Mouse (Mus musculus) liver, embryonic 14.5 days (tissue): Measurements from ENCODE around the gene Mcoln2. TPM values are rescaled to one million over a fixed set of nuclear protein-coding genes. Genes with fewer than 3 reads are reported as not detected.

Experiments
- ATAC-seq: fragments of 200-750 bp; cut with Nextera tagmentation; 2 replicates; pipeline ENCODE4 v1.8.0; 2017; ENCODE audit warnings: moderate number of reproducible peaks, mild to moderate bottlenecking, moderate library complexity; ENCODE audit not compliant: insufficient read depth
- DNase-seq, 3 experiments: peaks; one replicate each; pipeline ENCODE4 v3.0.0-alpha.2; 2012 to 2013; ENCODE audit warnings: low read depth in 3 of 3, low spot score in 3 of 3
- H3K27ac ChIP-seq: fragments of 300-500 bp; sonication (generic); 2 replicates; pipeline ENCODE4 v1.5.1; 2014; ENCODE audit warnings: moderate library complexity, mild to moderate bottlenecking, control low read depth, inconsistent platforms
- H3K27me3 ChIP-seq: fragments of 300-500 bp; sonication (generic); 2 replicates; pipeline ENCODE4 v1.6.1; 2014; ENCODE audit warnings: mild to moderate bottlenecking, low read length, moderate library complexity; ENCODE audit not compliant: control insufficient read depth, insufficient read depth
- H3K36me3 ChIP-seq: fragments of 300-500 bp; sonication (generic); replicated peaks from 2 replicates; pipeline ENCODE4 v1.6.1; 2014; ENCODE audit warnings: low read depth; ENCODE audit not compliant: control insufficient read depth, insufficient read depth
- H3K4me1 ChIP-seq, 2 experiments: fragments of 200-500 bp in 1 of 2; fragments of 300-500 bp in 1 of 2; sonication (generic) in 1 of 2; replicated peaks; 2 replicates each; pipeline ENCODE4 v1.6.1; 2012 to 2014; ENCODE audit warnings: antibody characterized with exemption in 1 of 2, inconsistent platforms in 1 of 2, low read length in 1 of 2; ENCODE audit not compliant: control insufficient read depth in 2 of 2, insufficient read depth in 2 of 2
- H3K4me2 ChIP-seq: fragments of 300-500 bp; sonication (generic); 2 replicates; pipeline ENCODE4 v1.6.1; 2014; ENCODE audit warnings: low read depth, mild to moderate bottlenecking, control low read depth, moderate library complexity
- H3K4me3 ChIP-seq, 2 experiments: fragments of 200-500 bp in 1 of 2; fragments of 300-500 bp in 1 of 2; sonication (generic) in 1 of 2; 2 replicates each; pipeline ENCODE4 v1.5.1; 2012 to 2014; ENCODE audit warnings: low read depth in 2 of 2, low read length in 2 of 2, mild to moderate bottlenecking in 2 of 2, control low read depth in 1 of 2, inconsistent platforms in 1 of 2, moderate library complexity in 1 of 2; ENCODE audit not compliant: insufficient read depth in 1 of 2
- H3K9ac ChIP-seq: fragments of 300-500 bp; sonication (generic); replicated peaks from 2 replicates; pipeline ENCODE4 v1.6.1; 2014; ENCODE audit warnings: mild to moderate bottlenecking, control low read depth, moderate library complexity
- H3K9me3 ChIP-seq: fragments of 300-500 bp; sonication (generic); 2 replicates; pipeline ENCODE4 v1.6.1; 2016; ENCODE audit warnings: low read length, mixed read lengths; ENCODE audit not compliant: control insufficient read depth
- CTCF ChIP-seq: IDR thresholded peaks from 2 replicates; pipeline ENCODE4 v1.5.1; 2016; ENCODE audit warnings: antibody characterized with exemption, low read depth, control low read depth
- EP300 ChIP-seq: IDR thresholded peaks from 2 replicates; pipeline ENCODE4 v1.6.1; 2016; ENCODE audit warnings: antibody characterized with exemption, low read depth
- WGBS: fragments of 180-500 bp; shearing (Covaris S2); extraction: QIAGEN DNeasy Blood & Tissue Kit; methylation state at CpG from one replicate; pipeline ENCODE4 v1.1.7; 2014; ENCODE audit not compliant: insufficient replicate concordance; 5-methylcytosine and 5-hydroxymethylcytosine counted together
- polyA plus RNA-seq, 2 experiments: library from polyadenylated mRNA; depleted of rRNA in 1 of 2; stranded (reverse) in 1 of 2; unstranded in 1 of 2; fragments of >200 nt; fragmentation: Nextera tagmentation in 1 of 2; extraction: Ambion mirVana in 1 of 2; gene quantifications; 2 replicates each; pipeline versions ENCODE4 v1.2.1 to v1.2.3; 2012 to 2014

Gene Mcoln2
- polyA plus RNA-seq, 2 experiments = 5.5 to 5.9 TPM

DNA sequence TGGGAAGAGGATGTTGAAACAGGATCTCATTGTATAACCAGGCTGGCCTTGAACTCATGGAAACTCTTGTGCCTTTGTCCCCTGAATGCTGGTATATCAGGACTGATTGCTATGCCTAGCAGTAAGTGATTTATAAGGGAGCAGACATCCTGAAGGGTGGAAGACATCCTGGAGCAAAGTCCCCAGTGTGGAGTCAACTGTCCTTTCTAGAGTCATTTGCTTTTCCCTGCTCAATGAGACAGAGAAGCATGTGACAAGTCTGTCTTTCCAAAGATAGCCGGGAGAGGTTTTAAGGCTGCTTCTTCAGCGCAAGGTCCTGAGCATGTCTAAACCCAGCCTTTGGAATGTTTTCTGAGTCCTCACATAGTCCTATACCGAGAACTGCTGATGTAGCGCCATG is 19.7 kb downstream of the Mcoln2 start:
- Histone ChIP-seq H3K4me2 (no peak overlapping the region), H3K36me3 (no peaks in the 10 kb centered on the region), H3K9me3 (no peaks in the 10 kb centered on the region), H3K4me1 (no peaks in the 10 kb centered on the region), H3K27me3 (no peaks in the 10 kb centered on the region), H3K4me3 (no peak overlapping the region), H3K27ac (no peak overlapping the region), H3K9ac (no peak overlapping the region)
- 78% methylated on average over 4 of the region's 4 CpGs for WGBS
- DNase-seq (no peak), ATAC-seq (no peak)
- TF ChIP-seq EP300 (no peak), CTCF (no peak)

DNA sequence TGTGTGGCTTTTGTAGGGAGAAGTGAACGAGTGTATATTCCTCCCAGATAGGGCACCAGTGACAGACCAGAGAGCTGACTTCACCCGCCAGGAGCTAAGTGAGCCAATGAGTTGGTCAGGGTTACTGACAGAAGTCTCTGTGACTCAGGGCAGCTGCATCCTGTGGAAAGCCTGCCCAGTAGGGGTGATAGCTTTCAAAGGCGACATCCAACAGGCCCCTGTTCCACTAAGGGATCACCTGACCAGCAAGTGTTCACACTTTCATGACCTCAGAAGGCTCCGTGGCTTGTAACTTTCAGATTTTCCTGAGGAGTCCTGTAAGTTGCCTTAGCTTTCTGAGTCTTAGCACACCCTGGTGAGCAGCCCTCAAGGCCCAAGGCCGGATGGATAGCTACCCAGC is 23.4 kb downstream of the Mcoln2 start:
- no peak for ATAC-seq
- Histone ChIP-seq H3K4me1 (no peaks in the 10 kb centered on the region), H3K4me2 (no peak overlapping the region), H3K4me3 (no peak overlapping the region), H3K9me3 (no peaks in the 10 kb centered on the region), H3K36me3 (no peaks in the 10 kb centered on the region), H3K9ac (no peak overlapping the region), H3K27ac (no peak overlapping the region), H3K27me3 (no peaks in the 10 kb centered on the region)
- 51% methylated on average over 5 of the region's 5 CpGs for WGBS
- DNase-seq = no peak
- TF ChIP-seq CTCF (no peak), EP300 (no peak)

DNA sequence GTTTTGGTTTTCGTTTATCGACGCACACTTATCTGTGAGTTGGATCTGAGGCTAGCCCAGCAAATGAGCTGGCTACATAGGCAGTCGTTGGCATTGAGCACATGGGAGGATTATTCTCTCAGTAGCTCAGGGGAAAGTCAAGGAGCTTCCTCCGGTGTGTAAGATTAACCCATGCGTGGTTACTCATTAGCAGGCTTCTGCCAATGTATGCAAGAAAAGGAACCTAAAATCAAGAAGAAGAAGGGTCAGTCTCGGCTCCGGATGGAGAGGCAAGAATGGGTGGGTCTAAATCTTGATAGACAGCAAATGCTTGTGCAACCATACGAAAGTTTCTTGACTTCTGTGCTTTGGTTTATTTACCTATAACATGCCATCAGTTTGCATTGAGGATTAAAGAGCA is 24.6 kb downstream of the Mcoln2 start:
- Histone ChIP-seq H3K4me2 (no peak overlapping the region), H3K4me3 (no peak overlapping the region), H3K9ac (no peak overlapping the region), H3K27me3 (no peaks in the 10 kb centered on the region), H3K4me1 (no peaks in the 10 kb centered on the region), H3K36me3 (no peaks in the 10 kb centered on the region), H3K9me3 (no peaks in the 10 kb centered on the region), H3K27ac (no peak overlapping the region)
- TF ChIP-seq CTCF (no peak), EP300 (no peak)
- ATAC-seq (no peak), DNase-seq (no peak)
- WGBS = 67% methylated on average over 9 of the region's 9 CpGs

DNA sequence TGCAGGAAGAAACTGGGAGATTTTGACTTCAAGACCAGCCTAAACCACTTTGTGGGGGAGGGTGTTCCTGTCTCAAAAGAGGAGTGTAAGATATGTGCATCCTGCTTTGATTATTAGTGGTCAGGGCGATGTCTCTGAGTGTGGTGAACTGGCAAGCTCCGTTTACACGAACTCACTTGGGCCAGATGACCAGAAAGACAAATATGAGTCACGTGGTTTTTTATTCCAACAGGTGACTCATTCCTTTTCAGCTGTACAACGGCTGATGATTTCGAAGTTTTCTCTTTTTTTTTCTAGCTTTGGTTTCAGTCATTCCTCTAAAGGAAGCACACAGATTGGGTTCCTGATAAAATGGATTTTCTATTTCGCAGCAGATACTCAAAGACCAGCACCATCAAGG is 27.7 kb downstream of the Mcoln2 start:
- no peaks in the 10 kb centered on the region for H3K27me3 ChIP-seq
- DNase-seq (no peak), ATAC-seq (no peak)
- no peaks in the 10 kb centered on the region for H3K9me3 ChIP-seq
- WGBS = 48% methylated on average over 7 of the region's 7 CpGs
- H3K27ac ChIP-seq = no peak overlapping the region
- no peaks in the 10 kb centered on the region for H3K36me3 ChIP-seq
- no peaks in the 10 kb centered on the region for H3K4me1 ChIP-seq
- H3K9ac ChIP-seq = no peak overlapping the region
- no peak overlapping the region for H3K4me3 ChIP-seq
- TF ChIP-seq CTCF (no peak), EP300 (no peak)
- no peak overlapping the region for H3K4me2 ChIP-seq

DNA sequence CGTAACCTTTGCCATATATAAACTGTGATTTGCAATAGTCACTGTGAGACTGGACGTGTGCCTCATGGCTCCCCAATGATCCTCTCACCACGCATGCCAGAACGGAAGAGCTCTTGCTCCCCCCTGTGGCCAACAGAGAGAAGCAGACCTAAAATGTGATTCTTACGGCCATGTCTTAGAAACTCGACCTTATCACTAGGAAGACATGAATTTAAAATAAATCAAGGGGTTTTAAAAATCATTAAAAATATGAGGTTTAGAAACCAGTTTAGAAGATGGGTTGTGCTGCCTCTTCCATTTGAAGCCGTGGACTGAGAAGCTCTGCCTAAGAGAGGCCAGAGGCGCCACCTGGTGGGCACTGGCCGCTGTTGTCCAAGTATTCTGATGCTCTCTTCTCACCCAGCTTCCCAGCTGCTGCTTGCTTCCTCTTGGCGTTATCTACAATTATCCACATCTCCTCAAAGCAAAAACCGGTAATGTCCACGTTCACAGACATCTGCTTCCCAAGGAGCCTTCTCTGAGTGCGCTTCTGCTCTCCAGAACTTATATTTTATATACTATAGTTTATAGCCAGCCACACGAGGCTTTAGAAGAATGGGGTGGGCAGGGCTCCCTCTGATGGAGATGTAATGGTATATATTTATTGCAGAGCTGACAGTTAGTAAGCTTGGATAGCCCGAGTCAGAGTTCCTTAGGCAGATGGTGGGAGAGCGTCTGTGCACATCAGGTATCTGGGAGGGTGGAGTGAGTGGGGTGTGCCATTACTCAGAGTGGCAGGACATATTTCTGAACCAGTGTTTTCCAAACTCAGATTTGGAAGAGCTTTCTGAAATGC is 28.3 kb downstream of the Mcoln2 start:
- 6% methylated on average over 16 of the region's 16 CpGs for WGBS
- ATAC-seq = peak; percentile 60; the same call in 1 of the 2 replicates

More for the DNA sequence above, 28.3 kb downstream of the Mcoln2 start:
- no peaks in the 10 kb centered on the region for H3K27me3 ChIP-seq
- 0 out of 2 replicates have a peak overlapping the region, but pooled peaks have one; percentile 22 for H3K4me2 ChIP-seq
- no peak overlapping the region for H3K9ac ChIP-seq
- peak; percentile 28 to 50 (median 33) for DNase-seq
- TF ChIP-seq CTCF = peak; percentile 82
- TF ChIP-seq EP300 = no peak
- no peaks in the 10 kb centered on the region for H3K4me1 ChIP-seq
- no peak overlapping the region for H3K27ac ChIP-seq
- no peaks in the 10 kb centered on the region for H3K9me3 ChIP-seq
- H3K36me3 ChIP-seq = no peaks in the 10 kb centered on the region
- H3K4me3 ChIP-seq = no peak overlapping the region
